Mouse (Mus musculus) right cerebral cortex, adult 18-20 months (tissue): Measurements from ENCODE around the gene Ankrd55.
"Not testable (repeated sequence)": the region's sequence is repeated elsewhere in the genome, so short reads cannot be mapped to it uniquely, and the experiment has no call there.

Experiments used
- DNase-seq: peaks from one replicate; pipeline ENCODE4 v3.0.0; 2022; ENCODE audit warnings: mixed read lengths

The Ankrd55 gene

GRCm38 (mm10) chr13:112416410-112417162 lies 128.3 kb downstream of the Ankrd55 start:
- DNase-seq = no peak

DNA sequence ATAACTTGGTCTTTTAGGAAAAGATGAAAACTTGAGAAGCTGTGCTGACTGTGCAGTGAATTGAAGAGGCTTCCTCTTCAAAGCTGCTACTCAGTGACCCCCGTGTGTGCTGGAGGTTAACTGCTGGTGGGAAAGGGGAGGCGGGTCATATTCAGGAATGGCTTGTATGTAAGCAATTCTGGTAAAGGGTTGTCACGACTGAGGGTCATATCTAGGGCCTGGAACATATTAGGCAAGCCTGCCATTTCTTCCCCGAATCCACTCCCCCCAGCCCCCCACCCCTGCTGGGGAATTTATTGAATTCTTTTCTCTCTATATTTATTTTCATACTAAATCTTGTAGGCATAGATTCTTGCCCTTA lies 128.9 kb downstream of the Ankrd55 start:
- DNase-seq = no peak

DNA sequence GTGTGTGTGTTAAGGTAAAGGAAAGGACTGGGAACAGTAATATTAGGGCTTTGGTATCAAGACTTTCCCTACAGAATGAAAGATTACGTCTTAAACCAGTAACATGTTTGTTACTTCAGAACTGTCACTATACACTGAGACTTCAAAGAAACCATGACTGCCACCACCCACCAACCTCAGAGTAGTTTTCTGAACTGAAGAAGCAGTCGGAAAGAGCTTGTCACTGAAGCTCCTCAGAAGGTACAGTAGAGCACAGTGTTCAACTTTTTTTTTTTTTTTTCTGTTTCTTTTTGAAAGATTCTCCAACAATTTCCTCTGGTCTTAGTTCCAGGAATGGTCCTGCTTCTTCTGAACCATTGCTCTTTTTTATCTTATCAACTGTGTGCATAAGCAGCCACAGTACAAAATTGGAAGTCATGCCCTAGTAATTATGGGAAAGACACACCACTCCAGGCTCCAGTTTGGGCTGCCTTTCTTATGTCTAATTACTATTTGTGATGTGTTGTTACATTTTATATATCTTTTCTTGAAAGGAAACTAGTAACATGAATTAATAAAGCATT lies 129.7 kb downstream of the Ankrd55 start:
- no peak for DNase-seq

DNA sequence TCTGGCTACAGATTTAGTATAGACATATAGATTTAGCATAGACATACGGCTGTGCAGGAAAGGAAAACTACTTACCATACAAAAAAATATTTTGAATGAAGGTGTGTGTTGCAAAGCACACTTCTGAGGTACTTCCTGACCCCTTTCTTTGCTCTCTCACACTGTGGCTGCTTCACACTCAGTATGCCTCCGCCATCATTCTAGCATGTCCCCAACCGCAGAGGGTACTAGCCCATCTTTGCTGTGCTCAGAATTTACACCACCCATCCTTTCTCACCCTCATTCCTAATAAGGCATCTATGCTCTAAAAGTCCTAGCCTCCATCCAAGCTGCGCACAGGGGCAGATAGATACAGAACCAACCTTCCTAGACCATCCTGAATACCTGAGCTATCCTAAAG lies 130.3 kb downstream of the Ankrd55 start:
- DNase-seq = no peak

DNA sequence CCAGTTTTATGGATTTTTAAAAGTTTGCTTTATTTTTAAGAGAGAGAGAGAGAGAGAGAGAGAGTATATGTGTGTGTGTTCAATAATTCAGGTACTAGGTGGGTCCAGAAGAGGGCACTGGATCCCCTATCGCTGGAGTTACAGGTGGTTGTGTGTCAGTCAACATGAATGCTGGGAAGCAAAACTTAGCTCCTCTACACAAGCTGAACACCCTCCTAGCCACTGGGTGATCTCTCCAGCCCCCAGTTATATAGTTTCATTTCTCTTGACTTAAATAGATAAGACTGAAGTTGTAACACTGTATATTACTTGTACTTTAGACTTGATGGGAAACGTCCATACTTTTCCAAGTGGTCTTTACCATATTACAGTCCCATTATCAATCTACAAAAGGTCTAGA lies 136.0 kb downstream of the Ankrd55 start:
- no peak for DNase-seq

- no peak for DNase-seq
Measured at GRCm38 (mm10) chr13:112424635-112425034, 136.4 kb downstream of the Ankrd55 start.

DNA sequence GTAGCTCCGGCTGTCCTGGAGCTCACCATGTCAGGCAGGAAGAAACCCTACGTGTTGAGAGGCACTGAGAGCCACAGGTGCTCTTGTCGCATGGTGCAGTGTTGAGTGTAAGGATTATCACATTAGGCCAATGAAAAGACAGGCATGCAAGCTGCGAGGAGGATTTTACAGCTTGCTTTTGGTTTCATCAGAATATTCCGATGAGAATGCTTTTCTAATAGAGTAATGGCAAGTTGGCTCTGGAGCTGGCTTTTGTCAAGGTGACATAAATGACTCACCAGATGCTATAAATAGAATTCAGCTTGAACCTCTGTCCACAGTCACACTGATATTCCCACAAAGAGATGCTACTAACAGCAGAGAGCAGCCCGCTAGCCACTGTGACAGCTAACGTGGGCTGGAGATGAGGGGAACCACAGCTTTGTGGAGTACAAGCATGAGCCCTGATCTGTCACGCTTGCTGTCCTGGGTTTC lies 137.0 kb downstream of the Ankrd55 start:
- DNase-seq = no peak

GRCm38 (mm10) chr13:112426265-112427135 lies 138.2 kb downstream of the Ankrd55 start:
- DNase-seq = no peak

DNA sequence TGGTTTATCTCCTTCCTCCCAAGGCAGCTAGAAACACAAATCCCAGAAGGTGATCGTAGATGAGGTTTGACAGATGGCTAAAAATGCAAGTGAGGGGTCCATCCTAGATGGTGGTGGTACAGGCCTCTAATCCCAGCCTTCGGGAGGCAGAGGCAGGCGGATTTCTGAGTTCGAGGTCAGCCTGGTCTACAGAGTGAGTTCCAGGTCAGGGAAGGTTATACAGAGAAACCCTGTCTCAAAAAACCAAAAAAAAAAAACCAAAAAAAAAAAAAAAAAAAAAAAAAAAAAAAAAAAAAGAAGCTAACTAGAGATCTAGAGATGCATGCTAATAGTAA lies 138.9 kb downstream of the Ankrd55 start:
- DNase-seq = not testable (repeated sequence)

- no peak for DNase-seq
Measured at GRCm38 (mm10) chr13:112427521-112427920, 139.3 kb downstream of the Ankrd55 start.

- no peak for DNase-seq
Measured at GRCm38 (mm10) chr13:112433271-112433670, 145.0 kb downstream of the Ankrd55 start.
